Mouse (Mus musculus) limb, embryonic 13.5 days (tissue): ENCODE data around the gene Rprd2. TPM values are rescaled to one million over a fixed set of nuclear protein-coding genes. Genes with fewer than 3 reads are reported as not detected.

ENCODE experiments used
- microRNA-seq: library from miRNA; unstranded; fragments of <30 nt; microRNA quantifications from one replicate; pipeline ENCODE4, GENCODE M21; 2016
- polyA plus RNA-seq: library from polyadenylated mRNA; unstranded; fragments of >200 nt; fragmentation: Nextera tagmentation; extraction: Ambion mirVana; gene quantifications from 2 replicates; pipeline ENCODE4 v1.2.1, GENCODE M21; 2015

Rprd2 gene
- polyA plus RNA-seq, 1 experiment from 2014 or later: 22.3 TPM

Small RNA genes within 50 kb of the gene (microRNA-seq; reads per million reads assigned to microRNA genes)
- 0.52 reads per million for gene Mir7014

Other genes with a start within 250 kb of the Rprd2 start
- 32.3 and 33.6 TPM in 2 replicates for gene Golph3l, start 229.9 kb downstream of the Rprd2 start, polyA plus RNA-seq
- gene Ensa, start 193.9 kb downstream of the Rprd2 start, polyA plus RNA-seq: 86.8 and 91.5 TPM in 2 replicates
- gene Mcl1, start 160.1 kb downstream of the Rprd2 start, polyA plus RNA-seq: 42.3 and 43.4 TPM in 2 replicates
- gene Adamtsl4, start 130.9 kb downstream of the Rprd2 start, polyA plus RNA-seq: 2.7 and 4.1 TPM in 2 replicates
- 4.8 and 6.0 TPM in 2 replicates for gene Ecm1, start 79.3 kb downstream of the Rprd2 start, polyA plus RNA-seq
- 47.6 and 47.8 TPM in 2 replicates for gene Tars2, start 58.7 kb downstream of the Rprd2 start, polyA plus RNA-seq
- gene Prpf3, start 37.0 kb upstream of the Rprd2 start, polyA plus RNA-seq: 52.3 and 62.3 TPM in 2 replicates
- 311 and 318 TPM in 2 replicates for gene Mrps21, start 52.7 kb upstream of the Rprd2 start, polyA plus RNA-seq
- gene Ciart, start 63.4 kb upstream of the Rprd2 start, polyA plus RNA-seq: 9.7 and 10.2 TPM in 2 replicates
- 14.5 and 16.1 TPM in 2 replicates for gene BC028528, start 73.1 kb upstream of the Rprd2 start, polyA plus RNA-seq
- 30.2 and 30.9 TPM in 2 replicates for gene Aph1a, start 75.1 kb upstream of the Rprd2 start, polyA plus RNA-seq
- 36.8 and 37.0 TPM in 2 replicates for gene Car14, start 85.8 kb upstream of the Rprd2 start, polyA plus RNA-seq
- gene Anp32e, start 110.4 kb upstream of the Rprd2 start, polyA plus RNA-seq: 231 and 249 TPM in 2 replicates
- 58.3 and 60.0 TPM in 2 replicates for gene Plekho1, start 177.1 kb upstream of the Rprd2 start, polyA plus RNA-seq
- gene Vps45, start 239.6 kb upstream of the Rprd2 start, polyA plus RNA-seq: 39.4 and 39.5 TPM in 2 replicates